ENCODE assay signal across 19 mouse cellular contexts in genomic region chr15:73988132-73988531, GRCm38 (mm10).
DNase-seq lines count a peak whose midpoint lies in the region; ATAC-seq lines count a peak whose summit lies in the region.
"Had no signal": no experiment of that assay in that cellular context is flagged by ENCODE, and none has a peak within 500 bp of the region (broad histone marks: within the 10 kb centered on the region; RNA-seq: fewer than 3 reads in every experiment).

No protein-coding gene starts in this region.

- H3K27me3 ChIP-seq in embryonic facial prominence, embryonic 11.5 days (ENCODE audit: control insufficient read depth, insufficient read depth, low read length) = no peaks in the 10 kb centered on the region
- H3K27me3 ChIP-seq in embryonic facial prominence, embryonic 10.5 days (replicated peaks; ENCODE audit: low read depth, poor library complexity, severe bottlenecking) = no peaks in the 10 kb centered on the region
- H3K27me3 ChIP-seq in neural tube, embryonic 13.5 days = peaks cover 18% of the 10 kb centered on the region
- no peaks in the 10 kb centered on the region for H3K27me3 ChIP-seq in midbrain, embryonic 12.5 days
- H3K27me3 ChIP-seq in neural tube, embryonic 15.5 days (replicated peaks) = no peaks in the 10 kb centered on the region
- H3K27me3 ChIP-seq in intestine, embryonic 15.5 days (replicated peaks) = no peaks in the 10 kb centered on the region
- H3K27me3 ChIP-seq: stomach, embryonic 15.5 days had no signal

- H3K9me3 ChIP-seq in embryonic facial prominence, embryonic 11.5 days (replicated peaks; ENCODE audit: control insufficient read depth, low read length) = no peaks in the 10 kb centered on the region
- H3K9me3 ChIP-seq in embryonic facial prominence, embryonic 10.5 days = no peaks in the 10 kb centered on the region
- no peaks in the 10 kb centered on the region for H3K9me3 ChIP-seq in neural tube, embryonic 13.5 days
- H3K9me3 ChIP-seq in midbrain, embryonic 12.5 days = no peaks in the 10 kb centered on the region
- H3K9me3 ChIP-seq in neural tube, embryonic 15.5 days (replicated peaks) = no peaks in the 10 kb centered on the region
- no peaks in the 10 kb centered on the region for H3K9me3 ChIP-seq in intestine, embryonic 15.5 days
- H3K9me3 ChIP-seq: heart, embryonic 15.5 days; stomach, embryonic 15.5 days had no signal

- no peak for ATAC-seq in embryonic facial prominence, embryonic 11.5 days (replicated peaks; ENCODE audit: insufficient number of reproducible peaks, low FRiP score, low TSS enrichment, low read depth)
- ATAC-seq in neural tube, embryonic 13.5 days (ENCODE audit: low read depth) = 0 out of 2 replicates have a peak, but pooled peaks have one; percentile 4
- ATAC-seq in midbrain, embryonic 12.5 days (ENCODE audit: low FRiP score, low read depth) = no peak
- peak; percentile 4; the same call in 1 of the 2 replicates for ATAC-seq in neural tube, embryonic 15.5 days (ENCODE audit: low FRiP score)
- no peak for ATAC-seq in intestine, embryonic 15.5 days

- DNase-seq in embryonic facial prominence, embryonic 11.5 days (ENCODE audit: low spot score) = peak; percentile 1
- no peak for DNase-seq in embryonic facial prominence, embryonic 10.5 days (ENCODE audit: low spot score)
- DNase-seq in neural tube, embryonic 10.5 days (ENCODE audit: extremely low spot score, low spot score) = no peak
- DNase-seq in right cerebral cortex, postnatal 10 days (ENCODE audit: low spot score in 2 of 2) = no peak
- DNase-seq: adrenal gland, postnatal 14 days; cerebellum, adult 9-11 months; gastrocnemius, postnatal 36 days; heart, postnatal 36 days; kidney, adult 8-10 months; kidney, postnatal 14 days; lung, postnatal 4 days; right cerebral cortex, postnatal 4 days; thymus, postnatal 25 days had no signal

- no peak overlapping the region for H3K27ac ChIP-seq in embryonic facial prominence, embryonic 11.5 days (replicated peaks; ENCODE audit: low read depth, low read length)
- no peak overlapping the region for H3K27ac ChIP-seq in embryonic facial prominence, embryonic 10.5 days (replicated peaks)
- no peak overlapping the region for H3K27ac ChIP-seq in neural tube, embryonic 13.5 days (replicated peaks)
- H3K27ac ChIP-seq in midbrain, embryonic 12.5 days (replicated peaks) = peak overlapping the region; percentile 71
- no peak overlapping the region for H3K27ac ChIP-seq in neural tube, embryonic 15.5 days (replicated peaks)
- H3K27ac ChIP-seq in intestine, embryonic 15.5 days = no peak overlapping the region
- H3K27ac ChIP-seq: heart, embryonic 15.5 days; stomach, embryonic 15.5 days had no signal

- WGBS in embryonic facial prominence, embryonic 11.5 days = 69% methylated on average over 9 of the region's 9 CpGs
- 72% methylated on average over 9 of the region's 9 CpGs for WGBS in embryonic facial prominence, embryonic 10.5 days
- 54% methylated on average over 9 of the region's 9 CpGs for WGBS in neural tube, embryonic 13.5 days
- WGBS in midbrain, embryonic 12.5 days = 49% methylated on average over 9 of the region's 9 CpGs
- 48% methylated on average over 9 of the region's 9 CpGs for WGBS in neural tube, embryonic 15.5 days
- 72% methylated on average over 9 of the region's 9 CpGs for WGBS in intestine, embryonic 15.5 days

- no peak overlapping the region for H3K4me3 ChIP-seq in embryonic facial prominence, embryonic 11.5 days (ENCODE audit: low read depth, low read length)
- H3K4me3 ChIP-seq in embryonic facial prominence, embryonic 10.5 days = no peak overlapping the region
- no peak overlapping the region for H3K4me3 ChIP-seq in neural tube, embryonic 13.5 days
- no peak overlapping the region for H3K4me3 ChIP-seq in midbrain, embryonic 12.5 days
- H3K4me3 ChIP-seq in neural tube, embryonic 15.5 days (replicated peaks) = no peak overlapping the region
- no peak overlapping the region for H3K4me3 ChIP-seq in intestine, embryonic 15.5 days (replicated peaks)
- H3K4me3 ChIP-seq: heart, embryonic 15.5 days; stomach, embryonic 15.5 days had no signal

- H3K36me3 ChIP-seq in embryonic facial prominence, embryonic 11.5 days (replicated peaks; ENCODE audit: control insufficient read depth, insufficient read depth, low read depth, low read length) = no peaks in the 10 kb centered on the region
- no peaks in the 10 kb centered on the region for H3K36me3 ChIP-seq in embryonic facial prominence, embryonic 10.5 days (replicated peaks)
- H3K36me3 ChIP-seq in neural tube, embryonic 13.5 days = no peaks in the 10 kb centered on the region
- no peaks in the 10 kb centered on the region for H3K36me3 ChIP-seq in midbrain, embryonic 12.5 days
- H3K36me3 ChIP-seq in neural tube, embryonic 15.5 days = no peaks in the 10 kb centered on the region
- no peaks in the 10 kb centered on the region for H3K36me3 ChIP-seq in intestine, embryonic 15.5 days
- H3K36me3 ChIP-seq: heart, embryonic 15.5 days; stomach, embryonic 15.5 days had no signal

- H3K4me2 ChIP-seq in embryonic facial prominence, embryonic 11.5 days (ENCODE audit: low read depth, low read length) = no peak overlapping the region
- H3K4me2 ChIP-seq in neural tube, embryonic 13.5 days = no peak overlapping the region
- H3K4me2 ChIP-seq in midbrain, embryonic 12.5 days (replicated peaks) = no peak overlapping the region
- no peak overlapping the region for H3K4me2 ChIP-seq in neural tube, embryonic 15.5 days
- H3K4me2 ChIP-seq in intestine, embryonic 15.5 days (replicated peaks) = no peak overlapping the region
- H3K4me2 ChIP-seq: heart, embryonic 15.5 days; stomach, embryonic 15.5 days had no signal

- H3K4me1 ChIP-seq in embryonic facial prominence, embryonic 11.5 days (ENCODE audit: control insufficient read depth, insufficient read depth, low read length) = no peaks in the 10 kb centered on the region
- peaks cover 4% of the 10 kb centered on the region; the same call in 1 of the 2 replicates for H3K4me1 ChIP-seq in embryonic facial prominence, embryonic 10.5 days
- H3K4me1 ChIP-seq in neural tube, embryonic 13.5 days (replicated peaks) = peaks cover 16% of the 10 kb centered on the region
- peaks cover 14% of the 10 kb centered on the region for H3K4me1 ChIP-seq in midbrain, embryonic 12.5 days
- peaks cover 12% of the 10 kb centered on the region for H3K4me1 ChIP-seq in neural tube, embryonic 15.5 days
- H3K4me1 ChIP-seq in intestine, embryonic 15.5 days (replicated peaks) = no peaks in the 10 kb centered on the region
- H3K4me1 ChIP-seq: heart, embryonic 15.5 days; stomach, embryonic 15.5 days had no signal

- no peak overlapping the region for H3K9ac ChIP-seq in embryonic facial prominence, embryonic 11.5 days (replicated peaks; ENCODE audit: low read length)
- no peak overlapping the region for H3K9ac ChIP-seq in neural tube, embryonic 13.5 days
- no peak overlapping the region for H3K9ac ChIP-seq in midbrain, embryonic 12.5 days (replicated peaks)
- no peak overlapping the region for H3K9ac ChIP-seq in neural tube, embryonic 15.5 days (replicated peaks)
- no peak overlapping the region for H3K9ac ChIP-seq in intestine, embryonic 15.5 days
- H3K9ac ChIP-seq: heart, embryonic 15.5 days; stomach, embryonic 15.5 days had no signal

Comparison
In these comparisons a context has a peak if more than half of its experiments do, and no peak if none do; other contexts are left out.
1. ATAC-seq: peak in neural tube, embryonic 13.5 days (single experiment) and neural tube, embryonic 15.5 days (single experiment); none in embryonic facial prominence, embryonic 11.5 days (single experiment), midbrain, embryonic 12.5 days (single experiment) and intestine, embryonic 15.5 days (single experiment).